Mouse (Mus musculus) B cell, adult 2 months (primary cell): ENCODE measurements around the gene Hpca.

Experiments used
- DNase-seq, 2 experiments: peaks; one replicate each; pipeline ENCODE4 v3.0.0; 2022

Hpca gene

GRCm38 (mm10) chr4:129136189-129136578 is 14.3 kb upstream of the Hpca start:
- DNase-seq, result peak in 1 of 2 experiments; percentile 6

- no peak for DNase-seq
These were observed 13.8 kb upstream of the Hpca start for GRCm38 (mm10) chr4:129135637-129136036.

GRCm38 (mm10) chr4:129134799-129135585 is 13.2 kb upstream of the Hpca start:
- DNase-seq, result peak; percentile 77 to 79

GRCm38 (mm10) chr4:129130755-129131303 is 9.0 kb upstream of the Hpca start:
- DNase-seq, result peak; percentile 40 to 49

- DNase-seq, result peak; percentile 72 to 74
These were observed 8.3 kb upstream of the Hpca start for GRCm38 (mm10) chr4:129130149-129130548.

- no peak for DNase-seq
These were observed 7.6 kb upstream of the Hpca start for GRCm38 (mm10) chr4:129129387-129129786.

GRCm38 (mm10) chr4:129128582-129129338 is 6.9 kb upstream of the Hpca start:
- DNase-seq, result no peak

- no peak for DNase-seq
These were observed 4.1 kb upstream of the Hpca start for GRCm38 (mm10) chr4:129125736-129126451.

GRCm38 (mm10) chr4:129124652-129125146 is 2.9 kb upstream of the Hpca start:
- DNase-seq, result no peak

- DNase-seq, result no peak
These were observed 883 bp upstream of the Hpca start for GRCm38 (mm10) chr4:129122719-129123118.

GRCm38 (mm10) chr4:129122107-129122506 is 271 bp upstream of the Hpca start:
- no peak for DNase-seq

GRCm38 (mm10) chr4:129120520-129121445 is 1.1 kb downstream of the Hpca start:
- DNase-seq, result peak; percentile 77 to 79

- no peak for DNase-seq
These were observed 2.1 kb downstream of the Hpca start for GRCm38 (mm10) chr4:129119708-129120107.

GRCm38 (mm10) chr4:129117720-129118510 is 3.9 kb downstream of the Hpca start:
- no peak for DNase-seq

- DNase-seq, result no peak
These were observed 5.1 kb downstream of the Hpca start for GRCm38 (mm10) chr4:129116703-129117102.

GRCm38 (mm10) chr4:129113083-129113988 is 8.5 kb downstream of the Hpca start:
- DNase-seq, result peak; percentile 70 to 71

GRCm38 (mm10) chr4:129112231-129112630 is 9.6 kb downstream of the Hpca start:
- DNase-seq, result no peak

- no peak for DNase-seq
These were observed 10.5 kb downstream of the Hpca start for GRCm38 (mm10) chr4:129111350-129111749.

GRCm38 (mm10) chr4:129110804-129111203 is 11.0 kb downstream of the Hpca start:
- DNase-seq, result no peak

GRCm38 (mm10) chr4:129108624-129109023 is 13.2 kb downstream of the Hpca start:
- DNase-seq, result no peak
